Mouse (Mus musculus): ENCODE measurements around the gene Polh.
A peak's percentile ranks its signal among the peaks of the same experiment; 100 is the strongest.

Polh gene

DNA sequence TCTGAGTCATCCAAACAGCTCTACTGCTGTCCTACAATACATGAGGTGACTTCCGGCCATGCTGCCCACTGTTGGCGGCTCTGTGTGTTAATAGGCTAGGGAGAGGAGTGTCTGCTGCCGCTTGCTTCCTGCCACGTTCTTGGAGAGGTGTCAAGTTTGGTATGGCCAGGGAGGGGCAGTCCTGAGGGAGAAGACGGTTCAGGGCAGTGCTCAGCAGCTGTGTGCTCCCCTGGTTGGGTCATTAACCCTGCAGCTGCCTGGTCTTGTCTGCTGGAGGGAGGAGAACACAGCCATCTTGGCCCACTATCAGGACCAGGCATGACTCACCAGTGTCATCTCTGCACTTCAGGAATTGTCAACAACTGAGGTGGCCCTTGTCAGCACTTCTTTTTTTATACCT is 34.1 kb downstream of the Polh start:
- DNase-seq (ENCODE audit: extremely low spot score): no peak

DNA sequence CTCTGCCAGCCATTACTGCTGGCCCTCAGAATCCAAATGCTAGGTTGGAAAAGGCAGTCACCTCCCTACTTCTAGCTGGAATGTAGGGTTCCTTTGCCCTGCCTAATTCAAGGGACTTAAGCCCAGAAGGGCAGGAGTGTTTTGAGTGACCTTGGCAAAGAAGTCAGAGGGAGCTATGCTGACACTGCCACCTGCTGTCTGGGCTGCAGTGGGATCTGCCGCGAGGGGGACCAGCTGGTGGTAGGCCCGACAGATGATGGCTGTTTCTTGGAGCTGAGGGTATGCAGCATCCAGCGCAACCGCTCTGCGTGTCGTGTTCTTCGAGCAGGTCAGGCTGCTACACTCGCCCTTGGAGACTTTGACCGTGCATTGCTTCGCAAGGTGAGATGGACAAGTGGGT is 35.4 kb downstream of the Polh start:
- no peak for DNase-seq (ENCODE audit: extremely low spot score)

- no peak for DNase-seq (ENCODE audit: extremely low spot score)
Measured at GRCm38 (mm10) chr17:46166270-46166669, 36.2 kb downstream of the Polh start.

- DNase-seq (ENCODE audit: extremely low spot score): no peak
Measured at GRCm38 (mm10) chr17:46165460-46165859, 37.0 kb downstream of the Polh start.

DNA sequence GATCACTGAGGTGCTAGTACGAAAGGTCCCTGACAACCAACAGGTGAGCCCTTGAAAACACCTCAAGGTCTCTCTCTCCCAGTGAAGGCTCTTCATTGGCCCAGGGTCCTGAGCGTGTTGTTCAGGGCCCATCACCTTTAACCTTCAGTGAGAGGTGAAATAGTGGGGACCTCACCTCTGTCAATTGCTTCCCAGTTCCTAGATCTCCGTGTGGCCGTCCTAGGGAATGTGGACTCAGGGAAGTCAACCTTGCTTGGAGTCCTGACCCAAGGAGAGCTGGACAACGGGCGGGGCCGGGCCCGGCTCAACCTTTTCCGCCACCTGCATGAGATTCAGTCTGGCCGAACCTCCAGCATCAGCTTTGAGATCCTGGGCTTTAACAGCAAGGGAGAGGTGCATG is 37.7 kb downstream of the Polh start:
- no peak for DNase-seq (ENCODE audit: extremely low spot score)

- DNase-seq (ENCODE audit: extremely low spot score): no peak
Measured at GRCm38 (mm10) chr17:46164301-46164700, 38.1 kb downstream of the Polh start.

- DNase-seq (ENCODE audit: extremely low spot score): no peak
Measured at GRCm38 (mm10) chr17:46162951-46163421, 39.5 kb downstream of the Polh start.

GRCm38 (mm10) chr17:46162551-46162950 is 39.9 kb downstream of the Polh start:
- DNase-seq (ENCODE audit: extremely low spot score): no peak

DNA sequence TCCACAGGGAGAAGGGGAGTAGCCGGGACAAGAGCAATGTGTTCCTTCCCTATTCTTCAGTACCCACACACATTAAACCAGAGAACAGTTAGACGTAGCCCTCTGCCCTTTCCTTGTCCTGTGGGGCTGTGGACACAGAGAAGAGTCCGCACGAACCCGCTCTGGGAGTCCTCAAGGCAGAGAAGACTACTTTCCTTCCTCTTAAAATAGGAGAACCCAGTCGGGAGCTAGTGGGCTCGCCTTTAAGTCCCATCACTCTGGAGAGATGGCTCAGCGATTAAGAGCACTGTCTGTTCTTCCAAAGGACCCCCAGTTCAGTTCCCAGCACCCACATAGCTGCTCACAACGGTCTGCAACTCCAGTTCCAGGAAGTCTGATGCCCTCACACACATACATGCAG is 40.7 kb downstream of the Polh start:
- no peak for DNase-seq (ENCODE audit: extremely low spot score)

GRCm38 (mm10) chr17:46161179-46161578 is 41.3 kb downstream of the Polh start:
- DNase-seq (ENCODE audit: extremely low spot score): no peak

DNA sequence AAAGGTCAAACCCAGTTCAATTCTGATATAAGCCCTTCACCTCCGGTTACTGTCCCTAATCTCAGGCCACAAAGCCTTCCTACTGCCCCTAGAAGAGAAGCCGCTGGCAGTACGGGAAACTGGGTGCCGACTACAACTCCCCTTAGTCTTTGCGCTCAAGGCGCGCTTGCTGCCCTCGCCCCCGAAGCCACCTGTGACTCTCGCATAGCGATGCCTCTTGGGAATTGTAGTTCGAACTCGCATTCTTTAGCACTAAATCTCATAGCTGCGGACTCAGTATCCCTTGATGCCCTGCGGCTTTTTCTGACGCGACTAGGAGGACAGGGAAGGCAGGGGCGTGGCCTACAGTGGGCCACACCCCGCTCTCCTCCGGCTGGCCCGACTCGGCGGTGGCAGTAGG is 41.8 kb downstream of the Polh start, which contains the start of gene Gtpbp2:
Gene Gtpbp2, plus strand, starts transcription at position 347 of the 400 bp plus-strand sequence.
- DNase-seq (ENCODE audit: extremely low spot score): peak; percentile 96

DNA sequence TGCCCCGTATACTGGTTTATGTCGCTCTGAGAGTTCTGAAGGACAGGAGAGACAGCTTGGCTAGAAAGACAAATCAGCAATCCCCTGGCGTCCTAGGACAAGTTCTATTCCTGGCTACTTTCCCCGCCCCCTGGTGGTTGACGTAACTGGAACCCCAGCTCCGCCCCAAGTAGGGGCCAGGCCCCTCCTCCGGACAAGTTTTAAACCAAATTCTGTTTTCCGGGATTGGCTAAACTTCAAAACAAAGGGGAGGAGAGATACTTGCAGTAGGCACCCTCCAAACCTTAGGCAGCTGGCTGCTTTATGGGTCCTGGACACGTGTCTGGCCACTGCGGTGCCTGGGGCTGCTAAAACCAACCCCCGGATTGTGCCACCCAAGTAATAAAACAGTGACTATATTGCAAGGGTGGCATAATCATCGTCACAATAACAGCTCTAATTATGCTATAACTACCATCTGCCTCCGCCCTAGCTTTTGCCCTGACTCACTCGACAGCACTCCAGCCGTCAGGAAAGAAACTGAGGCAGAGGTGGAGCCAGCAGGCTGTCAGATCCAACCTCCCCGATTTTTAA is 42.3 kb downstream of the Polh start:
- DNase-seq (ENCODE audit: extremely low spot score): peak; percentile 88

DNA sequence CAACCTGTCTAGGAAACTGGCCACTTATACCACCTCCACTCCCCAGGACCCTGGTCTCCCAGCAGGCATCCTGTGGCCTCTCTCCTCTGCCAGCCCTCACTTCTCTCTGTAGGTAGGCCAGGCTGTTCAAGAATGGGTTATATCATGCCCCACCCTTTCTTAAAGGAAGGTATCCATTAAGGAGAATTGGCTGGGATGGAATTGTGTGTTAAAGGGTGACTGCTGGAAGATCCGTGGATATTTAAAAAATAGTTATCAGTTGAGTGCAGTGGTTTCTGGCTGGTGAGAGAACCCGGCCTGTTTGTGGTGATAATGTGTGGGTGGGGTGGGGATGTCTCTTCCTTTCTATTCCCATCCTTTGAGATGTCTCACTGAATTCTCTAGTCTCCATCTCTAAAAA is 43.2 kb downstream of the Polh start:
- DNase-seq (ENCODE audit: extremely low spot score): no peak

- DNase-seq (ENCODE audit: extremely low spot score): no peak
Measured at GRCm38 (mm10) chr17:46157131-46157530, 45.3 kb downstream of the Polh start.

DNA sequence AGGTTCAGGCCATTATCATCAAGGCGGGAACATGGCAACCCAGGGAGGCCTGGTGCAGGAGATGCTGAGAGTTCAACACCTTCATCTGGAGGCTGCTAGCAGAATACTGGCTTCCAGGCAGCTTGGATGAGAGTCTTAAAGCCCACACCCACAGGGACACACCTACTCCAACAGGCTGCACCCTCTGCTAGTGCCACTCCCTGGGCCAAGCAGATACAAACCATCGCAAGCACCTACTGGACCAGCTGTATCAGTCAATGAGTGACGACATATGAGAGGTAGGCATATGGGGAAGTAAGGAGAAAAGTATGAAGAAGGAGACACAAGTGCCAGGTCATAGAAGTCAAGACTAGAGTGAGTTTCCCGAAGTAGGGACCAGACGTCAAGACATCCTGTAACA is 45.8 kb downstream of the Polh start:
- no peak for DNase-seq (ENCODE audit: extremely low spot score)

DNA sequence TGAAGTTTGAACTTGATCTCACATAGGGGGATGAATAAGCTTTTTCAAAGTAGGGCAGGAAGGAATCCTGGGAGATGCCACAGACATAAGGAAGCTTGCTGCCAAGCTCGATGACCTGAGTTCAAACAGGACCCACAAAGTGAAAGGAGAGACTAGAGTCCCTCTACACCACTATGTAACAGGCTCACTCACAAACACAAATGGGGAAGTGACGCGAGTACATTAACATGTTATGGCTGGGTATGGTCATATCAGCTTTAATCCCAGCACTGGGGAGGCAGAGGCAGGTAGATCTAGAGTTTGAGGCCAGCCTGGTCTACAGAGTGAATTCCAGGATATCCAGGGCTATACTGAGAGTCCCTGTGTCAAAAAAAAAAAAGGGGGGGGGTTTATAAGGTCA is 48.1 kb downstream of the Polh start:
- no peak for DNase-seq (ENCODE audit: extremely low spot score)

DNA sequence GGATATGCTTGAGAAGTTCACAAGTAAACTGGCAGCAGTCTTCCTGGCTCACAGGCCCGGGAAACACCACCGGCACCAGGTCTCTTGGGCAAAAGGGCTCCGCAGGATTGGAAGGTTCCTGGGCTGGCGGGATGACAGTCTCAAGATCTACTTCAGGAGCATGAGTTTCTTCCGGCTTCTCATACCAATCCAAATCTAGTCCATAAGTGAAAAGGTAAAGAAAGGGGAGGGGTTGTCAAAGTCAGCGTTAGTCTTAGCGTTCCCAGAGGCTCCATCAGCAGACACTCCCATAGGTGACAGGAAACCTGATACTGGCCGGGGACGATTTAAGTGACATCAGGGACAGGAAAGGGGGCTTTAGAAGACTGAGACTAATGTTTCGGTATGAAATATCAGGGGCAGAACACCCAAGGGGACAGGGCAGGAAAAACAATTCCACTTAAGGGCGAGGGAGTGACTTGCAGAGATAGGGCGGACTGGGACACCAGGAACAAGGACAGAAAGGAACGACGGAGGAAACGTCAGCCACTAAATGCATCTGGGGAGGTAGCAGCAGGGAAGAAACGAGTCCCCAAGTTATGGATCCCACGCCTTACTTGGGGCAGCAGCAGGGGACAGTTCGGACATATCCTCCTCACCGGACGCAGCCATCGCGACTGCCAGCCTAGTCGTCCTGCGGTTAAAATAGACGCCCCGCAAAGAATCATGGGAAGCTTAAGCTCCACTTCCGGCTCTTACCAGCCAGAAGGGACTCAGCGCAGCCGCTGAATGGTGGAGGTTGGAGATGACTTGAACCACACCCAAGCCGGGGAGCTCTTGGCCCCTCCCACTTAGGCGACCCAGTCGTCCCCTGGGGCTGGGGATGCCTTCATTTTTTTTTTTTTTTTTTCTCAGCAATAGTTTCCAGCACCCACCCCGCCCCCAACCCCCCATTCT is 49.3 kb downstream of the Polh start, which contains the start of gene Mad2l1bp:
Gene Mad2l1bp, minus strand, starts transcription at position 707 of the 936 bp plus-strand sequence.
- DNase-seq (ENCODE audit: extremely low spot score): peak; percentile 85

DNA sequence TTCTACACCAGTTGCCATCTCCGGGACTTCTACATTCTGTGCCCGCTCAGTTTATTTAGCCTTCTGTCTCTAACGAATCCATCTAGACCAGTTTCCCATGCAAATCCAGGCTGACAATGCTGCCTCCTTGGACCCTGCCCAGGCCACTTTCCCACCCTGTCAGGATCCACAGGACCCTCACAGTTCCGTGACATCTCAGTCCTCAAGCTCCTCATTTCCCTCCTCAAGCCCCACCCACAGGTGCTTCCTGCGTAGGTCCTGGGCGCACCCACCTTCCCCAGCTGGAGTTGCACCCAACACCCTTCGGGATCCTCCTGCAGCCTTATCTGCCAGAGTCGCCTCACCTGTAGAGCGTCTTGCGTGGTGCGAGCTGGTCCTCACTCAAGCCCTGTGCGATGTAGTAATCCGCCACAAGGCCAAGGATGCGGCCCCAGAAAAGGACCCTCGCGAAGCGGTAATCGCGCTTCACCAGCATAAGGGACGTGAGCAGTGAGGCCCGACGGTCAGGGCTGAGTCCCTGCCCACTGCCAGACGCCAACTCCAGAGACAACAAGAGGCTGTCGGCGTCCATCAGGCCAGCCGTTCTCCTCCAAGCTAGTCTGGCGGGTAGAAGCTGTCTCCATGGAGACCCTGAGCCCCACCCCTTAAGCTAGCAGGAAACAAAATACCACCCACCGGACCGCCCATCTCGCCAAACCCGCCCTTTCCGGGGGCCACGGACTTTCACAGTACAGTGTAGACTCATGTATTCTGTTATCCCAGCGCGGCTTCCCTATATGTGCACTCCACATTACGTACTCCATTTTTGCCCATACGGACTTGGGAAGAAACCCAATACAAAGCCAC is 58.6 kb downstream of the Polh start, which contains the start of gene Rsph9:
Gene Rsph9, minus strand, starts transcription at position 639 of the 846 bp plus-strand sequence.
- DNase-seq (ENCODE audit: extremely low spot score): peak; percentile 83

DNA sequence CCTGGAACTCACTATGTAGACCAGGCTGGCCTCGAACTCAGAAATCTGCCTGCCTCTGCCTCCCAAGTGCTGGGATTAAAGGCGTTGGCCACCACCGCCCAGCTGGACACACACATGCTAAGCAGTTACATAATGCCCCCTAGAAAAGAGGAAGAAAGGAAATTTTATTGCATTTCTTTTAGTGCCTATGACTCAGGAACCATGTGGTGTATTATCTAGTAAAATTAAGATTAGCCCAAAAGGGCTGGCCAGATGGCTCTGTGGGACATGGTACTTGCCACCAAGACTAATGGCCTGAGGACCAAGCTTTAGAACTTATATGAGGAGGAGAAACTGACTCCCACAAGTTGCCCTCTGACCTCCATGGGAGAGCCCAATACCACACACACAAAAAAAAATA is 62.6 kb downstream of the Polh start:
- no peak for DNase-seq (ENCODE audit: extremely low spot score)

- no peak for DNase-seq (ENCODE audit: extremely low spot score)
Measured at GRCm38 (mm10) chr17:46138563-46139236, 63.7 kb downstream of the Polh start.

DNA sequence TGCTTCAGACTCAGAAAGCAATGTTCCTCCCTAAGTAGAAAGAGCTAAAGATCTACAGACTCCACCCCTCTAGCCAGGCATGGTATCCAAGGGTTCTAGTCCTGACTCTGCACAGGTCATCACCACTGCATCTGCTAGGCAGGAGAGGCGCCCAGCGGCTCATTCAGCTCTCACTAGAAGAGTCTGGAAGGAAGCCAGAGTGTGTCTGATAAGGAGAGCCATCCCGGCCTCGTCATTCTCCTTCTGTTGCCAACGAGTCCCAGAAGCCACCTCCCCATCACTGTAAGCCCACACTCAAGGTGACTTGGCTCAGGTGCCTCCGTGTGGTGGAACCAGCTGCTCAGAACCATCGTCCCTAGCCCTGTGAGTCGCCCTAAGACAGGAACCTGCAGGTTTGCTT is 69.6 kb downstream of the Polh start:
- DNase-seq (ENCODE audit: extremely low spot score): no peak

All from embryo, embryonic 9.5 days (tissue).